Mouse (Mus musculus): ENCODE measurements around the gene Lrrc10. TPM values are rescaled to one million over a fixed set of nuclear protein-coding genes. Genes with fewer than 3 reads are reported as not detected.
"Not testable (repeated sequence)": the region's sequence is repeated elsewhere in the genome, so short reads cannot be mapped to it uniquely, and the experiment has no call there.

Gene Lrrc10
- total RNA-seq (2021): not detected
- long read RNA-seq, experiment 1, partial matches to known transcripts: 0 of 1 reads
- long read RNA-seq, experiment 1, other reads (novel, unspliced or antisense): 0 of 1 reads
- long read RNA-seq, experiment 2: 0 reads

- intact Hi-C loops (cut with DNase I): no loop called here
- no peak for DNase-seq (ENCODE audit: low spot score in 2 of 2)
Observed at GRCm38 (mm10) chr10:117045175-117046056, at the start of gene Lrrc10. Lrrc10 (plus strand) TSS chr10:117045341.

DNA sequence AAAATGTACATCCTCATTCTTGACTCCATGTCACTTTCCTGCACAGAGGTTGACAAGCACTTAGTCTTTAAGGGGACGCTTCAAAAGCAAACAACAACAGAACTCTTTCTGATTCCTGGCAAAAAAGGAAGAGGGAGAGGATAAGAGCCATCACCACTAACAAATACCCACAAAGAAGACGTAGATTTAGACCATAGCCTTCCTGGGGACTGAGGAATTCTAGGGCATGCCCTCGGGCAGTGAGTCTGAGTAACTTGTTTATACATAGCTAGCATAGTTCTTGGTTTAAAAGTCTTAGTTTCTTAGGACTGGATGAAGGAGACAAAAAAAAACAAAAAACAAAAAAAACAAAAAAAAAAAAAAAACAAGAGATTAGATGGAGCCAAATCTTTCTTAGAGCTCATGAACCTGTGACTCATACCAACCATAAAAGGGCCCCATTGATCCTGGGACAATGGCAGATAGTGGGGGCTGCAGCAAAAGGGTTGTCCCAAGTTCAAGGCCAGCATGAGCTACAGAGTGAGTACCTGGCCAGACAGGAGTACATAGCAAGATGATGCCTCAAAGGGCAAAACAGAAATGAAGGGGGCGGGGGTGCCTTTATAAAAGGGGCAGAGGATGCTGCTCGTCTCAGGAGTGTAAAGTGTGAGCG is 49.4 kb upstream of the Lrrc10 start:
- intact Hi-C loops (cut with DNase I): no loop called here
- DNase-seq (ENCODE audit: low spot score in 2 of 2): no peak

GRCm38 (mm10) chr10:116996236-116996600 is 48.9 kb upstream of the Lrrc10 start:
- DNase-seq (ENCODE audit: low spot score in 2 of 2): no peak
- intact Hi-C loops (cut with DNase I): no loop called here

GRCm38 (mm10) chr10:116998716-116999455 is 46.3 kb upstream of the Lrrc10 start:
- DNase-seq (ENCODE audit: low spot score in 2 of 2): no peak
- intact Hi-C loops (cut with DNase I): no loop called here

DNA sequence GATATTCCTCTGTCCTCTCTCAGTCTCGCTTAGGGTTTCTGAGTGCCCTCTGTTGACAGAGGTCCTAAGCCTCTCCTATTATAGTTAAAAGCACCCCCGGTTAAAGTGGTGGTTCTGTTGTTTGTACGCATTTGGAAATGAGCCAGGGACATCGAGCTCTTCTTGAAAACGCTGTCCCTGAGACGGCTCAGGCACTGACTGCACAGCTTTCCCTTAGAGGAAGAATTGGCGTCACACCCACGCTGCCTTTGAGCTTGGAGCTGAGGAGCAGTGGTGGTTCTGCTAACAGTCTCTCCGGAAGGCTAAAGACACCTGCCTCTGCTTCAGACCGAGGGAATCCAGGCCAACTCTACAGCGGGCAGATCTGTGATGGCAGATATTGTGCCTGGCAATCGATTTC is 44.2 kb upstream of the Lrrc10 start:
- intact Hi-C loops (cut with DNase I): no loop called here
- DNase-seq (ENCODE audit: low spot score in 2 of 2): peak; percentile 28 to 29

DNA sequence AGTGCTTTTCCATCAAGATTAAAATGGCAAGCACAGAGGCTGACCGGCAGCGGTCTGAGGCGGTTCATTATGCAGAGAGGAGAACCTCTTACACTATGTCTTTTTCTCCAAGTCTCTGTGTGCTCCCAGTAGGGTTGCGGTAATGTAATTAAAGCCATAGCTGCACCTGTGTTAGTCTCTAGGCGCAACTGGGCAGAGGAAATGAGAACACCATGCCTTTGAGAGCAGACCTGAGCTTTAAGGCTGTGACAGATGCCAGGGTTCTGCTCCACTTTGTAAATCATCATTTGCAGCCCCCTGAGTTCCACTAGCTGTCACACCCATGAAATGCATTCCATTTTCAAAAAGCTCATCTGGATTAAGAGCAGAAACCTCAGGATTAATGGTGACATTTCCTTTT is 40.4 kb upstream of the Lrrc10 start:
- DNase-seq (ENCODE audit: low spot score in 2 of 2): no peak
- intact Hi-C loops (cut with DNase I): no loop called here

DNA sequence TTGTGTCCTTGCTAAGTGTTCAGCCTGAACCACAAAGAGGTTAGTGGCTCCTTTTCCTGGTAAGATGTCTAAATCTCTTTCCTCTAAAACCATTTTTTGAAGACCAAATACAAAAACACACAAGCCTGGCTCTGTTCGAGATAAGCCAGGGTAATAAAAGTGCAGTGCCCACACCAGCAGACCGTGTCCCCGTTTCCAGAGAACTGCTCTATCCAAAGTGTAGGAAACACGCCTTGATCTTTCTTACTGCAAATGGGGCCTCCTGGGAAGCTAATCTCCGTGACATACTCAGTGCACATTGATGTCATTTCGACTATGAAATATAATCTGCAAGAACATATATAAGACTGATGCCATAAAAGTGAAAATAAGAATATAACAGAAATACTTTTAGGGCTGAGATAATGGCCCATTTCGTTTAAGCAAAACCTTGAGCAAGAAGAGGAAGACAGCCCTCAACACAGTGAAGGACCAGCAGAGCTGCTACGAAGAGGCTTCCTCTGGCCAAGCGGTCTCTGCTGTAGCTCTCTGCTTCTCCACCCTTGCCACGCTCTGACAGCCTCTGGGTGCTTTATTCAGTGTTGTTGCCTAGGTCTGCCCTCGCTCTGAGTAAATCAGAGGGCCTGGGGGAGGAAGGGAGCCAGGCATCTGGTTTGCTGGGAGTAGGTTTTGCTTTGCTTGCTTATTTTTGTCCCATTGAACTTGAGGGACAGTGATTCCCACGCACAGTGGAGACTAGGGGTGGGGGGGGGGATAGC is 39.3 kb upstream of the Lrrc10 start:
- intact Hi-C loops (cut with DNase I): no loop called here
- no peak for DNase-seq (ENCODE audit: low spot score in 2 of 2)

GRCm38 (mm10) chr10:117009691-117010090 is 35.5 kb upstream of the Lrrc10 start:
- no peak for DNase-seq (ENCODE audit: low spot score in 2 of 2)
- intact Hi-C loops (cut with DNase I): loop anchor here (5.0 kb wide), 1 partner anchor 52 kb away; no protein-coding TSS in a partner anchor

GRCm38 (mm10) chr10:117011047-117011446 is 34.1 kb upstream of the Lrrc10 start:
- intact Hi-C loops (cut with DNase I): loop anchor here (5.0 kb wide), 1 partner anchor 54 kb away; no protein-coding TSS in a partner anchor
- DNase-seq (ENCODE audit: low spot score in 2 of 2): no peak

- intact Hi-C loops (cut with DNase I): loop anchor here (5.0 kb wide), 1 partner anchor 57 kb away; no protein-coding TSS in a partner anchor
- DNase-seq (ENCODE audit: low spot score in 2 of 2): peak; percentile 55 to 83
Observed at GRCm38 (mm10) chr10:117013689-117014390, 31.3 kb upstream of the Lrrc10 start.

DNA sequence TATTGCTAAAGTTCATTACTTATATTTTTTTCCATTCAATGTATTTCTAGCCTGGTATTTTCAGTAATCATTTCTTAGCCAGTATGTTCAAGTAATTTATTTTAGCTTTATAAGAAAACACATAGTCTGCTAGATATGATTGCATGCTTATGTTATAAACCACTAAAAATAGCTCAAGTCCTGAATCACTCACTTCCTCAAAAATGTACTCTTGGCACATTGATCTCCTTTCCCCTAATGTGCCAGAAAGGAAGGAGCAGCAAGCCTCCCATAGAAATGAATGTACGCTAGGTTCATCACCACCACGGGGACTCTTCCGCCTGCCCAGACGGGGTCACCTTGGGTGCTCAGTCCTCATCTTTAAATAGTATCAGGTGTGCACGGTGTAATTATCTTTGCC is 30.6 kb upstream of the Lrrc10 start:
- intact Hi-C loops (cut with DNase I): loop anchor here (5.0 kb wide), 1 partner anchor 57 kb away; no protein-coding TSS in a partner anchor
- DNase-seq (ENCODE audit: low spot score in 2 of 2): no peak

DNA sequence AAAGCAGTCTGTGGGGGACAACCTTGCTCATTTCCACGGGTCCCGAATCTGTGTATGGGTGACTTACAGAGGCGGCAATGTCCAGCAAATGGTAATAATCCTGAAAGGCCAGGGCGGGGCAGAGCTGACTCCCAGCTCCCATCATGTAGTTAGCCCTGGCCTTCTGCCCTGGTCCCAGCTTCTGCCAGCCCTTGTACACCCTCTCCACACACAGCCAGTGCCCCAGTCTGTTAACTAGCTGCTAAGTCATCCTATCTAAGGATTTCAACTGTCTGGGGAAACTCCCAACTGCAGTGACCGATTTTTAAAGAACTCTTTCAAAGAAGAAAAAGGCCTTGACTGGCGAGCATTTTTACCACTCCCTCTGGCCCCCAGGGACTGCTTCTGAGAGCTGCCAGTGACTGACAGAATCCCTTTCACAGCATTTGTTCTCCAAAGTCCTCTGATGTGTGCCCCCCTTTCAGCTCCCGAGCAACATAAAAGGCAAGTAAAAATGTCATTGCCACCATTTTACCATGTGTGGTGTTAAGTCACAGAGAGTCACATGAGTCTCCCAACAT is 26.8 kb upstream of the Lrrc10 start:
- intact Hi-C loops (cut with DNase I): no loop called here
- no peak for DNase-seq (ENCODE audit: low spot score in 2 of 2)

DNA sequence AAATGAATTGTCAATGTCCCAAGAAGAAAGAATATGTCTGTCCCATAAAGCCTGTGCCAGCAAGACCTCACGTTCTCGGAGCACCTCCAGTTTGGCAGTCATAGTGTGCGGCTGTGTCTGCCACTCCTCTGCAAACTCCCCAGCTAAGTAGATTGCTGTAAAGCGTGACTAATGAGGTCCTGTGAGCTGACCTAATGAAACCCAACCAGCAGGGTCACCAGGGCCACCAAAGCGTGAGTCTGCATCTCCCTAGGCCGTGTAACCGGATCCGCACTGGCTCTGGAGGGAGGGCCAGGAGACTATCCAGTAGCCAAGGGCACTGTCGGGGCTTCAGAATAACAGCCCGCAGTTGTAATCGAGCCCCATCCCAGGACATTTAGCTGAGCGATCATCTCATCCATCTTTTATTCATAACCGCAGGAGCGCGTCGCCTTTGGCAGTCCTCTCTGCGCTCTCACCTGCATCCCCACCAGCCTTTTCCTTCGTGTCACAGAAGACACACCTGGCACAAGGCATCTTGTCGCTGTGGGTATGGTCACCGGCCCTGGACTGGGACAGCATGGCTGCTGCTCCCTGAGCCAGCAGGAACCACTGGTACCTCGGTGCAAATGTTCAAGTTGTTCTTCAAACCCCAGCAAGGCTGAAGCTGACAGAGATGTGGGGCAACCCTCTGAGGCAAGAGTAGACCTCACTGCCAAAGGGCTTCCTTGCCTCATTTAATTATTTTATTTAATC is 24.0 kb upstream of the Lrrc10 start:
- no peak for DNase-seq (ENCODE audit: low spot score in 2 of 2)
- intact Hi-C loops (cut with DNase I): no loop called here

- intact Hi-C loops (cut with DNase I): no loop called here
- DNase-seq (ENCODE audit: low spot score in 2 of 2): no peak
Observed at GRCm38 (mm10) chr10:117023693-117024092, 21.4 kb upstream of the Lrrc10 start.

GRCm38 (mm10) chr10:117025776-117026175 is 19.4 kb upstream of the Lrrc10 start:
- DNase-seq (ENCODE audit: low spot score in 2 of 2); intact Hi-C loops (cut with DNase I): not testable (repeated sequence)

- intact Hi-C loops (cut with DNase I): no loop called here
- no peak for DNase-seq (ENCODE audit: low spot score in 2 of 2)
Observed at GRCm38 (mm10) chr10:117026176-117026575, 19.0 kb upstream of the Lrrc10 start.

DNA sequence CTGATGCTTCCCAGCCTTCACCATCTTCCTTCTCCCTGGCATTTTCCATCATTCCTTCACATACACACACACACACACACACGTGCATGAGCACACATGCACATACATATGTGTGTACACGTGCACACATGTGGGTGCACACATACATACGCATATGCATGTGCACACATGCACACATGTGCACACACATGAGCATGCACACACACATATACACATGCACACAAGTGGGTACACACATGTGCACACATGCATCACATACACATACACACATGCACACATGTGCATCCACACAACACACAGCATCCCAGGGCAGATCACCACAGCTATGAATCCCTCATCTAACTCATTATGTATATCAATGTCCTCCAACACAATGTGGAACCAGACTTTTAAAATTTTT is 14.0 kb upstream of the Lrrc10 start:
- intact Hi-C loops (cut with DNase I): loop anchor here (10.0 kb wide), 1 partner anchor 86 kb away; no protein-coding TSS in a partner anchor
- no peak for DNase-seq (ENCODE audit: low spot score in 2 of 2)

Measured in left cerebral cortex, postnatal 14 days (tissue).